Mouse (Mus musculus) MEL (cell line): Measurements from ENCODE around the gene Chrdl2.

Experiments used
- CTCF ChIP-seq, 3 experiments: IDR thresholded peaks in 2 of 3; conservative IDR thresholded peaks in 1 of 3; 2 replicates each; pipeline ENCODE4 v1.5.1; 2011 to 2012; ENCODE audit warnings: low read length in 3 of 3, low read depth in 2 of 3, mild to moderate bottlenecking in 2 of 3, improper control_type of control experiment in 1 of 3, inconsistent platforms in 1 of 3, mixed read lengths in 1 of 3, moderate library complexity in 1 of 3; ENCODE audit not compliant: control insufficient read depth in 1 of 3, insufficient read depth in 1 of 3, poor library complexity in 1 of 3, severe bottlenecking in 1 of 3
- POLR2A ChIP-seq, 2 experiments: IDR thresholded peaks; 2 replicates each; pipeline ENCODE4 v1.6.1; 2011 to 2012; ENCODE audit warnings: low read length in 2 of 2, mild to moderate bottlenecking in 2 of 2, control low read depth in 1 of 2, improper control_type of control experiment in 1 of 2, low read depth in 1 of 2, moderate library complexity in 1 of 2; ENCODE audit not compliant: control insufficient read depth in 1 of 2, insufficient read depth in 1 of 2, poor library complexity in 1 of 2
- USF2 ChIP-seq, 2 experiments: IDR thresholded peaks; 2 replicates each; pipeline ENCODE4 v1.6.1; 2011 to 2012; ENCODE audit warnings: improper control_type of control experiment in 2 of 2, low read length in 2 of 2, borderline replicate concordance in 1 of 2, inconsistent platforms in 1 of 2, low read depth in 1 of 2, mild to moderate bottlenecking in 1 of 2; ENCODE audit not compliant: insufficient read depth in 1 of 2

DNA sequence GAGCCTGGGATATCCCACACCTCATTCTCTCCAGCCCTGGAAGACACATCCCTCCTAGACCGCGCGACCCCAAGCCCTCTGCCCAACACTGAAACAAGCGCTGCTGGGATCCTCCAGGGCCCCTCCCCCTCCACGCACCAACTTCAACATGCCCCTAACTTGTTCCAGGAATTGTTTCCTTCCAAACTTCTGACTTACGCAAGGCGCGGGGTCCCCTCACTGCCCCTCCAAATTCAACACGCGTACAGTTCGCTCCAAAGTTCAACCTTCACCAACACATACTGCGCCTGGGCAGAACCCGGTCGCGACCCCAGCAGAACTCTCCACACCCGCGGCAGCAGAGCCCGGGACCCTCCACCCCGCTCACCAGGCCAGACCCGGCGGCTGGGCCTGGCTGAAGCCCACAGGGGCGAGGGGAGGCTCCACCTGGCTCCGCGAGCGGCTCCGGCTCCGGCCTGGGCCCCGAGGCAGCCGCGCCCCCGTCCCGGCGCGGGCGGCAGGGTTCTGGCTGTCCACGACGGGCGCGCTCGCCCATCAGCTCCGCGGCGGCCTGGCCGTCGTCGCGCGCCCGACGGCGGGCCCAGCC is 26.3 kb upstream of the Chrdl2 start:
- TF ChIP-seq CTCF (IDR thresholded peaks at IDR 0.05 in 2 of 3, conservative IDR thresholded peaks at IDR 0.05 in 1 of 3; ENCODE audit: control insufficient read depth in 1 of 3, insufficient read depth in 1 of 3, low read depth in 2 of 3, low read length in 3 of 3, poor library complexity in 1 of 3, severe bottlenecking in 1 of 3) (no peak), POLR2A (IDR thresholded peaks at IDR 0.05; ENCODE audit: control insufficient read depth in 1 of 2, insufficient read depth in 1 of 2, low read depth in 1 of 2, low read length in 2 of 2, poor library complexity in 1 of 2) (no peak), USF2 (IDR thresholded peaks at IDR 0.05; ENCODE audit: borderline replicate concordance in 1 of 2, insufficient read depth in 1 of 2, low read depth in 1 of 2, low read length in 2 of 2) (no peak)
